Mouse (Mus musculus) left cerebral cortex, adult 2 months (tissue): ENCODE data around the gene Olfr90. TPM values are rescaled to one million over a fixed set of nuclear protein-coding genes. Genes with fewer than 3 reads are reported as not detected.
"Not testable (repeated sequence)": the region's sequence is repeated elsewhere in the genome, so short reads cannot be mapped to it uniquely, and the experiment has no call there.

Source experiments
- DNase-seq, 2 experiments: peaks; one replicate each; pipeline ENCODE4 v3.0.0; 2021 to 2022; ENCODE audit warnings: low spot score in 2 of 2, mixed read lengths in 1 of 2; ENCODE audit errors: extremely low spot score in 1 of 2
- H3K27ac ChIP-seq: fragments of 200-600 bp; 2 replicates; pipeline ENCODE4 v1.8.1; 2022
- H3K4me3 ChIP-seq: fragments of 200-600 bp; 2 replicates; pipeline ENCODE4 v1.8.1; 2022
- CTCF ChIP-seq: fragments of 200-600 bp; IDR thresholded peaks from 2 replicates; pipeline ENCODE4 v1.8.1; 2022; ENCODE audit warnings: antibody characterized with exemption, mild to moderate bottlenecking, moderate library complexity
- intact Hi-C: fragments of 180-260 bp; cut with DNase I; formaldehyde crosslinking; loops from one replicate; pipeline ENCODE4 v1.15.1; 2025
- long read RNA-seq, 2 experiments: library from polyadenylated mRNA; stranded (forward); transcript quantifications; one replicate each; pipeline ENCODE4 v2.0.0; 2021; ENCODE audit warnings: borderline mapping rate in 2 of 2
- total RNA-seq, 2 experiments: library from RNA; stranded (reverse); gene quantifications; 2 replicates each; pipeline ENCODE4 v1.2.3; 2021

Gene Olfr90
- total RNA-seq, result under 1 TPM in 1 of 2 experiments, not detected in 1; 0.12 TPM
- long read RNA-seq, experiment 1, result 0 reads
- long read RNA-seq, experiment 2, result 0 reads

- H3K27ac ChIP-seq, result no peak within 1 kb of the TSS
- no peak for TF ChIP-seq CTCF
- H3K4me3 ChIP-seq, result no peak within 1 kb of the TSS
- no peak for DNase-seq
- intact Hi-C loops, result no loop called here
Measured at GRCm38 (mm10) chr17:37088399-37088798, at the start of gene Olfr90. TSS of gene Olfr90 (minus strand) at chr17:37088499.

DNA sequence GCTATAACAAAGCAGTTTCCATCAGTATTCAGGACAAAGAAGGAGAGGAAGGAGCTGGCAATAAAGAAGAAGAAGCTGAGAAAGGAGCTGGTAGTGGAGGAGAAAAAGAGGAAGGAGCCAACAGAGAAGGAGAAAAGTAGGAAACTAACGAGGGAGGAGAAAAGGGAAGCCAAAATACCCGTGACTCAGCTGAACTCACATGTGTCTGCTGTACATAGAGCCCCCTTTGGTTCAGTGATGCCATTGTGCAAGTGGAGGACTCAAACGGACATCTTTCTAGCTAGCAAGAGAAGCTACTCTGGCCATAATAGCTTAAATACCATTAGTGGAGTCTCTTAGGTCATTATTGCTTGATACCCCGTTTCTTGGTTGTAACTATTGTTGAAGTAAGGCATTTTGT lies 43.1 kb upstream of the Olfr90 start:
- DNase-seq, intact Hi-C loops, H3K4me3 ChIP-seq, H3K27ac ChIP-seq: not testable (repeated sequence)

DNA sequence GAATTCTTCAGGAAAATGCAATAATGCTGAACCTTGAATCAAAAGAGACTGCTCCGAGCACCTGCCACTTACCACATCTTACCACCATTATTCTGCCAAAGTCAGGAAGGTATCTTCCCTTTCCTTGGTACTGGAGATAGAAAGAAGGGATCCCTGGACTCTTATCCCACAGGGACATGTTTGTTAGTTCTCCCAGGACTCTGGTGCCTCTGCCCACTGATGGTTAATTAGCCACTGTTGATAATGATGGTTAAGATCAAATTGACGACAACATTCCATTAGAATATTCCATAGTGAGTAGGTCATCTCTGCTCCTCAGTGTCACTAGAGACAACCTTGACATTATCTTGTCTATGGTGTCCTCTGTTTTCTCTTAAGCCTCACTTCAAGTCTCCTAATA lies 31.7 kb upstream of the Olfr90 start, which contains the start of gene Olfr92:
TSS of gene Olfr92 (minus strand) at position 101 of the 400 bp plus-strand sequence.
- DNase-seq, result no peak
- Histone ChIP-seq H3K27ac (no peak within 1 kb of the TSS), H3K4me3 (no peak within 1 kb of the TSS)
- no peak for TF ChIP-seq CTCF
- intact Hi-C loops, result loop anchor here (2.0 kb wide), 1 partner anchor 63 kb away; no protein-coding TSS in a partner anchor

DNA sequence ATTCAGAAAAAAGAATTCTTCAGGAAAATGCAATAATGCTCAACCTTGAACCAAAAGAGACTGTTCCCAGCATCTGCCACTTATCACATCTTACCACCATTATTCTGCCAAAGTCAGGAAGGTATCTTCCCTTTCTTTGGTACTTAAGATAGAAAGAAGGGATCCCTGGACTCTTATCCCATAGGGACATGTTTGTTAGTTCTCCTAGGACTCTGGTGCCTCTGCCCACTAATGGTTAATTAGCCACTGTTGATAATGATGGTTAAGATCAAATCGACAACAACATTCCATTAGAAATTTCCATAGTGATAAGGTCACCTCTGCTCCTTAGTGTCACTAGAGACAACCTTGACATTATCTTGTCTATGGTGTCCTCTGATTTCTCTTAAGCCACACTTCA lies 9.9 kb upstream of the Olfr90 start, which contains the start of gene Olfr91:
TSS of gene Olfr91 (minus strand) at position 101 of the 400 bp plus-strand sequence.
- intact Hi-C loops, result no loop called here
- no peak for DNase-seq

GRCm38 (mm10) chr17:37093289-37093688 lies 5.0 kb upstream of the Olfr90 start:
- Histone ChIP-seq H3K27ac (no peak overlapping the region), H3K4me3 (no peak overlapping the region)
- TF ChIP-seq CTCF, result no peak
- intact Hi-C loops, result no loop called here
- DNase-seq, result no peak

More for the DNA sequence above, 9.9 kb upstream of the Olfr90 start, which contains the start of gene Olfr91:
- Histone ChIP-seq H3K27ac (no peak within 1 kb of the TSS), H3K4me3 (no peak within 1 kb of the TSS)
- no peak for TF ChIP-seq CTCF

- H3K27ac ChIP-seq, result no peak overlapping the region
- no peak for DNase-seq
- intact Hi-C loops, result no loop called here
- TF ChIP-seq CTCF, result no peak
- H3K4me3 ChIP-seq, result no peak overlapping the region
Measured at GRCm38 (mm10) chr17:37092198-37092597, 3.9 kb upstream of the Olfr90 start.

- Histone ChIP-seq H3K4me3 (no peak overlapping the region), H3K27ac (no peak overlapping the region)
- TF ChIP-seq CTCF, result no peak
- intact Hi-C loops, result no loop called here
- peak in 1 of 2 experiments; percentile 17 for DNase-seq
Measured at GRCm38 (mm10) chr17:37085545-37085944, 2.8 kb downstream of the Olfr90 start.

DNA sequence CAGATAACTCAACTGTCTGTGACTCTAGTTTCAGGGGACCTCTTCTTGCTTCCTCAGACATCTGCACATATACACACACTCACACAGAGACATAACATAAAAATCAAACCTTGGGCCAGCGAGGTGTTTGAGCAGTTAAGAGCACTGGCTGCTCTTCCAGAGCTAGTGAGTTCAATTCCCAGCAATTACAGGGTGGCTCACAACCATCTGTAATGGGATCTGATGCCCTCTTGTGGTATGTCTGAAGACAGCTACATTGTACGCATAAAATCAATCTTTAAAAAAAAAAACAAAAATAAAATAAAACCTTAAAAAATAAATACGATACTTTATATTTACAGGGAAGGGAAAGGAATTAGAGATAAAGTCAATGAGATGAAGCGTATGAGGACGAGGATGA lies 3.7 kb downstream of the Olfr90 start:
- no peak for DNase-seq
- Histone ChIP-seq H3K27ac (no peak overlapping the region), H3K4me3 (no peak overlapping the region)
- TF ChIP-seq CTCF, result peak; percentile 50
- intact Hi-C loops, result no loop called here

- peak; percentile 68 for TF ChIP-seq CTCF
- Histone ChIP-seq H3K4me3 (no peak overlapping the region), H3K27ac (no peak overlapping the region)
- DNase-seq, result peak; percentile 43 to 63
- intact Hi-C loops, result loop anchor here (1.0 kb wide), 1 partner anchor 120 kb away; no protein-coding TSS in a partner anchor
Measured at GRCm38 (mm10) chr17:37083327-37083726, 5.0 kb downstream of the Olfr90 start.

GRCm38 (mm10) chr17:37081659-37082058 lies 6.6 kb downstream of the Olfr90 start:
- DNase-seq, result peak in 1 of 2 experiments; percentile 20
- H3K4me3 ChIP-seq, result no peak overlapping the region
- intact Hi-C loops, result no loop called here
- H3K27ac ChIP-seq, result no peak overlapping the region
- TF ChIP-seq CTCF, result no peak

GRCm38 (mm10) chr17:37080119-37080518 lies 8.2 kb downstream of the Olfr90 start:
- no peak for TF ChIP-seq CTCF
- peak in 1 of 2 experiments; percentile 19 for DNase-seq
- no peak overlapping the region for H3K27ac ChIP-seq
- intact Hi-C loops, result no loop called here
- H3K4me3 ChIP-seq, result no peak overlapping the region

DNA sequence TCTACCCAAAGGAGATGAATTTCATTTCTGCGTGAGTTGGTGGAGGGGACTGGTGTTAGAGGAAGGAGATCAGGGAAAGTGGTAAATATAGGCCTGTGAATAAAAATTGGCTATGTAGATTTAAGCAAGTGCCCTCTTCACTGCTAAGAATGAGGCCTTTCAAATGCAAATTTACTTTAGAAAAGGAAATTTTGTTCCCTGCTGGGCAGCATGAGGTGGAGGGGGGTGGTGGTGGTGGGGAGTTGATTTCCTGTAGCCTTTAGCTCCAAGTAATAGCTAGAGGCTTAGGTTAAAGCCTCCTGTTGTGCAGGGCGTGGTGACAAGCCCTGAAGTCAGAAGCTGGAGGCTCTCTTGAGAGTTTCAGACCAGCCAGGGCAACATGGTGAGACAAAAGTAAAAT lies 9.3 kb downstream of the Olfr90 start:
- no peak overlapping the region for H3K4me3 ChIP-seq
- peak overlapping the region; percentile 50; the same call in 1 of the 2 replicates for H3K27ac ChIP-seq
- TF ChIP-seq CTCF, result no peak
- intact Hi-C loops, result no loop called here
- DNase-seq, result peak in 1 of 2 experiments; percentile 13

GRCm38 (mm10) chr17:37078193-37078592 lies 10.1 kb downstream of the Olfr90 start:
- no peak for TF ChIP-seq CTCF
- H3K27ac ChIP-seq, result no peak overlapping the region
- intact Hi-C loops, result no loop called here
- no peak for DNase-seq
- no peak overlapping the region for H3K4me3 ChIP-seq
